Mouse (Mus musculus) heart, embryonic 14.5 days (tissue): ENCODE measurements around the gene Mfsd10. TPM values are rescaled to one million over a fixed set of nuclear protein-coding genes. Genes with fewer than 3 reads are reported as not detected.
"Not testable (repeated sequence)": the region's sequence is repeated elsewhere in the genome, so short reads cannot be mapped to it uniquely, and the experiment has no call there.

Experiments
- ATAC-seq: fragments of 200-750 bp; cut with Nextera tagmentation; 2 replicates; pipeline ENCODE4 v1.8.0; 2017; ENCODE audit warnings: low read depth, moderate TSS enrichment; ENCODE audit not compliant: insufficient number of reproducible peaks, insufficient read depth, low FRiP score
- H3K27ac ChIP-seq, 2 experiments: fragments of 200-500 bp in 1 of 2; fragments of 300-500 bp in 1 of 2; sonication (generic) in 1 of 2; replicated peaks in 1 of 2; 2 replicates each; pipeline ENCODE4 v1.5.1; 2012 to 2014; ENCODE audit warnings: low read depth in 2 of 2, low read length in 2 of 2, control low read depth in 1 of 2, mild to moderate bottlenecking in 1 of 2, mixed read lengths in 1 of 2; ENCODE audit not compliant: control insufficient read depth in 1 of 2, insufficient read depth in 1 of 2
- H3K27me3 ChIP-seq: fragments of 300-500 bp; sonication (generic); 2 replicates; pipeline ENCODE4 v1.6.1; 2014; ENCODE audit warnings: mild to moderate bottlenecking, low read length, control low read depth; ENCODE audit not compliant: control insufficient read depth, insufficient read depth
- H3K36me3 ChIP-seq: fragments of 300-500 bp; sonication (generic); 2 replicates; pipeline ENCODE4 v1.6.1; 2014; ENCODE audit warnings: mild to moderate bottlenecking, control low read depth, low read length, mixed read lengths; ENCODE audit not compliant: control insufficient read depth, insufficient read depth
- H3K4me1 ChIP-seq, 2 experiments: fragments of 200-500 bp in 1 of 2; fragments of 300-500 bp in 1 of 2; sonication (generic) in 1 of 2; 2 replicates each; pipeline ENCODE4 v1.6.1; 2012 to 2014; ENCODE audit warnings: low read length in 2 of 2, control low read depth in 1 of 2, mixed read lengths in 1 of 2; ENCODE audit not compliant: control insufficient read depth in 2 of 2, insufficient read depth in 2 of 2
- H3K4me2 ChIP-seq: fragments of 300-500 bp; sonication (generic); 2 replicates; pipeline ENCODE4 v1.6.1; 2014; ENCODE audit warnings: mild to moderate bottlenecking, low read length
- H3K4me3 ChIP-seq, 2 experiments: fragments of 200-500 bp in 1 of 2; fragments of 300-500 bp in 1 of 2; sonication (generic) in 1 of 2; 2 replicates each; pipeline ENCODE4 v1.5.1; 2012 to 2014; ENCODE audit warnings: low read length in 2 of 2, mild to moderate bottlenecking in 2 of 2, control low read depth in 1 of 2, low read depth in 1 of 2, moderate library complexity in 1 of 2; ENCODE audit not compliant: control insufficient read depth in 1 of 2, insufficient read depth in 1 of 2
- H3K9ac ChIP-seq: fragments of 300-500 bp; sonication (generic); 2 replicates; pipeline ENCODE4 v1.6.1; 2014; ENCODE audit warnings: mild to moderate bottlenecking, low read length
- H3K9me3 ChIP-seq: fragments of 300-500 bp; sonication (generic); 2 replicates; pipeline ENCODE4 v1.6.1; 2016; ENCODE audit warnings: low read length, control low read depth; ENCODE audit not compliant: control insufficient read depth
- WGBS: fragments of 180-500 bp; shearing (Covaris S2); extraction: QIAGEN DNeasy Blood & Tissue Kit; methylation state at CpG from one replicate; pipeline ENCODE4 v1.1.7; 2014; 5-methylcytosine and 5-hydroxymethylcytosine counted together
- polyA plus RNA-seq: library from polyadenylated mRNA; unstranded; fragments of >200 nt; fragmentation: Nextera tagmentation; extraction: Ambion mirVana; gene quantifications from 2 replicates; pipeline ENCODE4 v1.2.1, GENCODE M21; 2014

The Mfsd10 gene
- polyA plus RNA-seq, 1 experiment from 2014 or later = 75.7 TPM

GRCm38 (mm10) chr5:34593202-34593727, 43.7 kb downstream of the Mfsd10 start:
- ATAC-seq = no peak
- no peak overlapping the region for H3K4me2 ChIP-seq
- H3K36me3 ChIP-seq = peaks cover 10% of the 10 kb centered on the region
- H3K4me1 ChIP-seq = peaks cover 0 to 6% of the 10 kb centered on the region in 2 experiments; a peak in 2 of 4 replicates
- H3K9me3 ChIP-seq = no peaks in the 10 kb centered on the region
- no peaks in the 10 kb centered on the region for H3K27me3 ChIP-seq
- 95% methylated on average over 9 of the region's 9 CpGs for WGBS
- H3K9ac ChIP-seq = no peak overlapping the region
- no peak overlapping the region for H3K27ac ChIP-seq
- no peak overlapping the region for H3K4me3 ChIP-seq

DNA sequence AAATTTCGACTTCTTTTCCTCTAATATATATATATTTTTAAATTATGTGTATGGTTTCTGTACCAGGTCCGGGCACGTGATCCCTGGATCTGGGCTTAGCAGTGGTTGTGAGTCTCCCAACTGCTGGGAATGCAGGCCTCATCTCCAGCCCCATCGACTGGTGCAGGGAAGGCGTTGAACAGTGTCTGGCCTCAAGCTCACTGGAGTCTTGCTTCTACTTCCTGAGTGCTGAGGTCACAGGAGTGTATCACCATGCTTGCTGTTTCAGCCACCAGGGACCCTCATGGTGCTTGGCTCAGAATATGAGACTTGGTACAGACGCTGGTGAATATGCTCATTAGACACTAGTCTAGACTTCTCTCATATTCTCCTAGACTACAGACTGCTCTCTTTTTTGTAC, 44.3 kb downstream of the Mfsd10 start:
- H3K4me3 ChIP-seq = no peak overlapping the region
- no peaks in the 10 kb centered on the region for H3K27me3 ChIP-seq
- peaks cover 4% of the 10 kb centered on the region for H3K36me3 ChIP-seq
- H3K27ac ChIP-seq = no peak overlapping the region
- H3K9ac ChIP-seq = no peak overlapping the region
- no peak overlapping the region for H3K4me2 ChIP-seq
- H3K9me3 ChIP-seq = no peaks in the 10 kb centered on the region
- no peak for ATAC-seq
- 89% methylated on average over 6 of the region's 6 CpGs for WGBS
- H3K4me1 ChIP-seq = peaks cover 0 to 6% of the 10 kb centered on the region in 2 experiments; a peak in 2 of 4 replicates

DNA sequence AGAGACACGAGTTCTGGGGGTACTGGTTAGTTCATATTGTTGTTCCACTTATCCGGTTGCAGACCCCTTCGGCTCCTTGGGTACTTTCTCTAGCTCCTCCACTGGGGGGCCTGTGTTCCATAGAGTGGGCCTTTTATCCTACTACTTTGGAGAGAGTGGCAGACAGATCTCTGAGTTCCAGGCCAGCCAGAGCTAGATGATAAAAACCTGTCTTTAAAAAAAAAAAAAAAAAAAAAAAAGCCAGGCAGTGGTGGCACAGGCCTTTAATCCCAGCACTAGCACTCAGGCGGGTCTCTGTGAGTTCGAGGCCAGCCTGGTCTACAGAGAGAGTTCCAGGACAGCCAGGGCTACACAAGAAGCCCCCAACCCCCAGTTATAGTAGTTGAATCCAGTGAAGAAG, 44.8 kb downstream of the Mfsd10 start:
- WGBS = 89% methylated on average over 5 of the region's 5 CpGs

DNA sequence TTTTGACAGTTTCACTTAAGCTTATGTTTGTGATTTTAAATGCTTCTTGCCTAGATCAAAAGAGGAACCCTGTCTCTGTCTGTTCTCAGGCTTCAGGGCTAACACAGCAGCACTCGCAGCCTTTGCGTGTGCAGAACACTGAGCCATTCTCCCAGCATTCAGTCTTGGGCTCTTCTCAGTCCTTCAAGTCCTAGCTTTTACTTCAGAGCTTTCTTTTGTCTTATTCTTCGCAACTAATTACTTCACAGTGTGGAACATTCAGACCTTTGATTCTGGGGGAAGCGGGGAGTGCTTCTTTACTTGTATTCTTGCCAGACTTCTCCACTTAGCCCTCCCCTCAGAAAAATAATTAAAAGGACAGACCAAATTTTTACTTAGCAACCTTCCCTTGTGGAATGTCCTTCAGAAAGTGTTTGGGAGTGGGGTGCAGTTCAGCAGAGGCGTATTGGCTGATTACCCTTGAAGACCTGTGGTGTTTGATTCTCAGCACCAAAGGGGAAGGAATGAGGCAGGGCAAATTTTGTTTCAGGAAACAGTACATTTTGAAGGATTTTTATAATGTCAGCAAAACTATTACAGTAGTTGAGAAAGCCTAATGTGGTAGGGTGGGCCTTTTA, 45.5 kb downstream of the Mfsd10 start:
- Histone ChIP-seq H3K27ac (no peak overlapping the region), H3K36me3 (0 out of 2 replicates have a peak, but pooled peaks cover 2% of the 10 kb centered on the region), H3K4me2 (no peak overlapping the region), H3K9me3 (no peaks in the 10 kb centered on the region), H3K4me1 (peaks cover 0 to 12% of the 10 kb centered on the region in 2 experiments; a peak in 2 of 4 replicates), H3K27me3 (no peaks in the 10 kb centered on the region), H3K9ac (no peak overlapping the region), H3K4me3 (no peak overlapping the region)
- WGBS = 81% methylated on average over 5 of the region's 5 CpGs
- ATAC-seq = no peak

More for the DNA sequence above, 44.8 kb downstream of the Mfsd10 start:
- H3K9me3 ChIP-seq, H3K27me3 ChIP-seq, H3K27ac ChIP-seq, H3K4me2 ChIP-seq, H3K4me3 ChIP-seq, ATAC-seq, H3K9ac ChIP-seq, H3K4me1 ChIP-seq, H3K36me3 ChIP-seq: not testable (repeated sequence)

- H3K4me2 ChIP-seq = no peak overlapping the region
- H3K9ac ChIP-seq = no peak overlapping the region
- H3K4me3 ChIP-seq = no peak overlapping the region
- H3K27me3 ChIP-seq = no peaks in the 10 kb centered on the region
- no peak for ATAC-seq
- H3K4me1 ChIP-seq = peaks cover 0 to 12% of the 10 kb centered on the region in 2 experiments; a peak in 2 of 4 replicates
- no peaks in the 10 kb centered on the region for H3K9me3 ChIP-seq
- 88% methylated on average over 4 of the region's 4 CpGs for WGBS
- H3K27ac ChIP-seq = no peak overlapping the region
- 0 out of 2 replicates have a peak, but pooled peaks cover 2% of the 10 kb centered on the region for H3K36me3 ChIP-seq
Measured at GRCm38 (mm10) chr5:34590702-34591101, 46.3 kb downstream of the Mfsd10 start.

DNA sequence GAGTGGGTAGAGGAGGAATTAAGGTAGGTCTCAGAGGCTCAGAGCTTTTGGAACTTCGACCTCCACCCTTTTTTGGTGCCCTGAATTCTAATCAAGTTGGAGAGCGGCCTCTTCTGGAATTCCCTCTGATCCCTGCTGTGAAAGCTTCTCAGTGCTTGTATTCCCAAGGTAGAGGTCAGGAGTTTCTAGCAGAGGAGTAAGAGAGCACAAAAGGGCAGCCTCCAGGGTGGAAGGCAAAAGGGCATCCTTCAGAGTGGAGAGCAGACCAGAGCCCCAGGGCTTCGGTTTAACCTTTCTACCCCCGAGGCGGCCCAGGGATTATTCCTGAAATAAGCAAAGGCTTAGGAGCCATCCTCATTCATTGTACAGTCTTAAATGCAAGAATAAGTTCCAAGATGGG, 47.0 kb downstream of the Mfsd10 start:
- H3K4me1 ChIP-seq = peaks cover 0 to 12% of the 10 kb centered on the region in 2 experiments; a peak in 2 of 4 replicates
- ATAC-seq = no peak
- H3K27me3 ChIP-seq = no peaks in the 10 kb centered on the region
- 39% methylated on average over 5 of the region's 5 CpGs for WGBS
- H3K36me3 ChIP-seq = 0 out of 2 replicates have a peak, but pooled peaks cover 2% of the 10 kb centered on the region
- no peaks in the 10 kb centered on the region for H3K9me3 ChIP-seq
- H3K9ac ChIP-seq = no peak overlapping the region
- H3K4me2 ChIP-seq = no peak overlapping the region
- H3K27ac ChIP-seq = no peak overlapping the region
- H3K4me3 ChIP-seq = no peak overlapping the region

- Histone ChIP-seq H3K27ac (no peak overlapping the region), H3K9ac (no peak overlapping the region), H3K27me3 (no peaks in the 10 kb centered on the region), H3K36me3 (no peaks in the 10 kb centered on the region), H3K4me2 (no peak overlapping the region), H3K4me1 (peaks cover 6 to 22% of the 10 kb centered on the region in 2 experiments), H3K9me3 (no peaks in the 10 kb centered on the region), H3K4me3 (no peak overlapping the region)
- ATAC-seq = no peak
- WGBS = 87% methylated on average over 5 of the region's 5 CpGs
Measured at GRCm38 (mm10) chr5:34587881-34588280, 49.1 kb downstream of the Mfsd10 start.
